Comparison of ENCODE assay signal across 25 mouse cellular contexts in the genomic region with DNA sequence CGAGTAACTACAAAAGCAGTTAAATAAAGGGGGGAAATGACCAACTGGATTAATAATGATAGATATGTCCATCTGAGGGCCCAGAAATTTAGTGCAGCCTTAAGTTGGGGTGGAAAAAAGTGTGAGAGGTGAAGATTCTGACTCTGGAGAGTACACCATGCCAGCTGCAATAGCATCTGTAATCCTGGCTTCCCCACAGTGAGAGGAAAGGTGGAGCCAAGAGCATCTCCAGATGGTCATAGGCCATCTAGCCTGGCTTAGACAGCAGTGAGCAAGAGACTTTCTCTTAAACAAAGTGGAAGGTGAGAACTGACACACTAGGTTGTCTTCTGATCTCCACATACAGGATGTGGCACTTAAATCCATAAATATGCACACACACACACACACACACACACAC.
"Had no signal": no experiment of that assay in that cellular context is flagged by ENCODE, and none has a peak within 500 bp of the region (broad histone marks: within the 10 kb centered on the region; RNA-seq: fewer than 3 reads in every experiment).

No protein-coding gene starts in this region.

- H3K4me3 ChIP-seq: heart, adult 2 months; heart, embryonic 13.5 days; heart, embryonic 15.5 days; hindbrain, embryonic 13.5 days; hindbrain, embryonic 15.5 days; kidney, embryonic 15.5 days; limb, embryonic 13.5 days; limb, embryonic 15.5 days; liver, embryonic 12.5 days had no signal

- H3K27ac ChIP-seq: heart, adult 2 months; heart, embryonic 13.5 days; heart, embryonic 15.5 days; hindbrain, embryonic 13.5 days; kidney, embryonic 15.5 days; kidney, postnatal 0 days; limb, embryonic 13.5 days; limb, embryonic 15.5 days; liver, embryonic 12.5 days; liver, embryonic 14.5 days had no signal

- H3K9ac ChIP-seq: heart, embryonic 13.5 days; heart, embryonic 15.5 days; hindbrain, embryonic 13.5 days; hindbrain, embryonic 15.5 days; kidney, embryonic 15.5 days; limb, embryonic 13.5 days; limb, embryonic 15.5 days; liver, embryonic 12.5 days; liver, embryonic 14.5 days had no signal

- H3K4me1 ChIP-seq: heart, embryonic 13.5 days; heart, embryonic 15.5 days; kidney, embryonic 15.5 days; limb, embryonic 13.5 days; limb, embryonic 15.5 days had no signal

- ATAC-seq: intestine, embryonic 16.5 days had no signal

- DNase-seq: gastrocnemius, postnatal 14 days; gastrocnemius, postnatal 36 days; heart, adult 11 months; heart, adult 2 months; heart, postnatal 14 days; heart, postnatal 36 days; kidney, adult 11 months; kidney, adult 2 months; kidney, adult 9 months; kidney, postnatal 14 days; kidney, postnatal 36 days; layer of hippocampus, adult 9-11 months; layer of hippocampus, postnatal 36 days had no signal

- H3K4me2 ChIP-seq: heart, embryonic 11.5 days; heart, embryonic 13.5 days; heart, embryonic 15.5 days; hindbrain, embryonic 13.5 days; hindbrain, embryonic 15.5 days; kidney, embryonic 15.5 days; limb, embryonic 13.5 days; limb, embryonic 15.5 days; liver, embryonic 12.5 days had no signal

- H3K9me3 ChIP-seq: heart, embryonic 13.5 days; heart, embryonic 15.5 days; hindbrain, embryonic 13.5 days; hindbrain, embryonic 15.5 days; kidney, embryonic 15.5 days; limb, embryonic 13.5 days; limb, embryonic 15.5 days; liver, embryonic 12.5 days had no signal

- H3K36me3 ChIP-seq: heart, embryonic 13.5 days; heart, embryonic 15.5 days; hindbrain, embryonic 13.5 days; hindbrain, embryonic 15.5 days; kidney, embryonic 15.5 days; limb, embryonic 13.5 days; limb, embryonic 15.5 days; liver, embryonic 12.5 days had no signal

- H3K27me3 ChIP-seq: heart, embryonic 13.5 days; heart, embryonic 15.5 days; hindbrain, embryonic 13.5 days; hindbrain, embryonic 15.5 days; kidney, embryonic 15.5 days; limb, embryonic 13.5 days; limb, embryonic 15.5 days; liver, embryonic 12.5 days had no signal
